Mouse (Mus musculus) left cerebral cortex, adult 9 months (tissue): ENCODE results near the gene Nicn1.

Experiments
- DNase-seq, 2 experiments: peaks; one replicate each; pipeline ENCODE4 v3.0.0; 2022; ENCODE audit warnings: low spot score in 2 of 2

The Nicn1 gene

GRCm38 (mm10) chr9:108337848-108338550 lies 47.8 kb downstream of the Nicn1 start:
- DNase-seq: no peak

- DNase-seq: no peak
Observed at GRCm38 (mm10) chr9:108338551-108338885, 48.3 kb downstream of the Nicn1 start.

- DNase-seq: peak; percentile 74 to 86
Observed at GRCm38 (mm10) chr9:108338886-108339781, 48.9 kb downstream of the Nicn1 start, which contains the start of gene Gpx1. Gene Gpx1, plus strand, starts transcription at chr9:108338903.

- no peak for DNase-seq
Observed at GRCm38 (mm10) chr9:108339886-108340257, 49.6 kb downstream of the Nicn1 start.

- DNase-seq: peak in 1 of 2 experiments; percentile 24
Observed at GRCm38 (mm10) chr9:108340258-108341138, 50.3 kb downstream of the Nicn1 start.

- no peak for DNase-seq
Observed at GRCm38 (mm10) chr9:108341139-108341475, 50.9 kb downstream of the Nicn1 start.

- no peak for DNase-seq
Observed at GRCm38 (mm10) chr9:108341801-108342200, 51.6 kb downstream of the Nicn1 start.

GRCm38 (mm10) chr9:108342301-108342831 lies 52.1 kb downstream of the Nicn1 start:
- DNase-seq: no peak

GRCm38 (mm10) chr9:108343331-108343730 lies 53.1 kb downstream of the Nicn1 start:
- no peak for DNase-seq

- no peak for DNase-seq
Observed at GRCm38 (mm10) chr9:108343835-108344234, 53.6 kb downstream of the Nicn1 start.

- DNase-seq: no peak
Observed at GRCm38 (mm10) chr9:108344471-108344870, 54.2 kb downstream of the Nicn1 start.
